ENCODE assay signal across 10 mouse cellular contexts in genomic region chr2:174871844-174872243, GRCm38 (mm10).
DNase-seq lines count a peak whose midpoint lies in the region; ATAC-seq and TF ChIP-seq lines count a peak whose summit lies in the region.
"Had no signal": no experiment of that assay in that cellular context is flagged by ENCODE, and none has a peak within 500 bp of the region (broad histone marks: within the 10 kb centered on the region; RNA-seq: fewer than 3 reads in every experiment).

No protein-coding gene starts in this region.

- no peak for TF ChIP-seq POLR2A in bone marrow, adult 2 months (IDR thresholded peaks at IDR 0.05; ENCODE audit: borderline replicate concordance, control insufficient read depth, low read depth, low read length)

- no peaks in the 10 kb centered on the region for H3K9me3 ChIP-seq in intestine, embryonic 14.5 days (ENCODE audit: control insufficient read depth, low read length)
- H3K9me3 ChIP-seq in intestine, postnatal 0 days (ENCODE audit: control insufficient read depth): no peaks in the 10 kb centered on the region
- no peaks in the 10 kb centered on the region for H3K9me3 ChIP-seq in forebrain, embryonic 12.5 days
- no peaks in the 10 kb centered on the region for H3K9me3 ChIP-seq in limb, embryonic 11.5 days (ENCODE audit: control insufficient read depth, low read length)

- H3K27ac ChIP-seq in intestine, embryonic 14.5 days (ENCODE audit: low read depth): peak overlapping the region; percentile 39; the same call in 1 of the 2 replicates
- no peak overlapping the region for H3K27ac ChIP-seq in intestine, postnatal 0 days (ENCODE audit: low read depth, low read length)
- peak overlapping the region; percentile 69 for H3K27ac ChIP-seq in bone marrow, adult 2 months (ENCODE audit: control insufficient read depth, insufficient read depth, low read depth, low read length, poor library complexity)
- no peak overlapping the region for H3K27ac ChIP-seq in forebrain, embryonic 12.5 days
- H3K27ac ChIP-seq in limb, embryonic 11.5 days (replicated peaks; ENCODE audit: low read depth, low read length): no peak overlapping the region

- DNase-seq in intestine, embryonic 14.5 days (ENCODE audit: low spot score): no peak
- no peak for DNase-seq in limb, embryonic 11.5 days (ENCODE audit: low spot score)
- DNase-seq in cerebellum, adult 9-10 months: no peak
- no peak for DNase-seq in gastrocnemius, postnatal 14 days
- DNase-seq: right cerebral cortex, postnatal 25 days had no signal

- ATAC-seq in intestine, embryonic 14.5 days (replicated peaks; ENCODE audit: low FRiP score, low TSS enrichment, low read depth): 0 out of 2 replicates have a peak, but pooled peaks have one; percentile 44
- ATAC-seq in intestine, postnatal 0 days: no peak
- ATAC-seq in forebrain, embryonic 12.5 days (ENCODE audit: low FRiP score): 0 out of 2 replicates have a peak, but pooled peaks have one; percentile 33
- 0 out of 2 replicates have a peak, but pooled peaks have one; percentile 38 for ATAC-seq in limb, embryonic 11.5 days (ENCODE audit: insufficient number of reproducible peaks, low FRiP score, low TSS enrichment, low read depth)
- ATAC-seq: inflammation-experienced regulatory T-cells, adult 6 months had no signal

- H3K4me3 ChIP-seq in intestine, embryonic 14.5 days (ENCODE audit: low read depth, low read length): no peak overlapping the region
- H3K4me3 ChIP-seq in intestine, postnatal 0 days (ENCODE audit: low read depth, low read length): no peak overlapping the region
- H3K4me3 ChIP-seq in bone marrow, adult 2 months (replicated peaks; ENCODE audit: control insufficient read depth, low read depth, low read length): no peak overlapping the region
- H3K4me3 ChIP-seq in forebrain, embryonic 12.5 days (replicated peaks): no peak overlapping the region
- no peak overlapping the region for H3K4me3 ChIP-seq in limb, embryonic 11.5 days (ENCODE audit: low read depth, low read length)

- H3K4me1 ChIP-seq in intestine, embryonic 14.5 days (replicated peaks; ENCODE audit: control insufficient read depth, insufficient read depth, low read length): peaks cover 10% of the 10 kb centered on the region; the same call in 1 of the 2 replicates
- no peaks in the 10 kb centered on the region for H3K4me1 ChIP-seq in intestine, postnatal 0 days (replicated peaks; ENCODE audit: control insufficient read depth, insufficient read depth, low read length)
- H3K4me1 ChIP-seq in bone marrow, adult 2 months (ENCODE audit: control insufficient read depth, insufficient read depth, low read length): peaks cover 4% of the 10 kb centered on the region
- H3K4me1 ChIP-seq in forebrain, embryonic 12.5 days: peaks cover 11% of the 10 kb centered on the region
- H3K4me1 ChIP-seq in limb, embryonic 11.5 days (ENCODE audit: control insufficient read depth, insufficient read depth, low read length): peaks cover 22% of the 10 kb centered on the region

- TF ChIP-seq CTCF in intestine, postnatal 0 days (IDR thresholded peaks at IDR 0.05; ENCODE audit: low read depth): no peak
- no peak for TF ChIP-seq CTCF in bone marrow, adult 2 months (IDR thresholded peaks at IDR 0.05; ENCODE audit: control insufficient read depth, insufficient read depth, low read length)

- no peak overlapping the region for H3K9ac ChIP-seq in intestine, embryonic 14.5 days (ENCODE audit: low read length)
- no peak overlapping the region for H3K9ac ChIP-seq in intestine, postnatal 0 days (ENCODE audit: low read depth, low read length)
- H3K9ac ChIP-seq in forebrain, embryonic 12.5 days: no peak overlapping the region
- no peak overlapping the region for H3K9ac ChIP-seq in limb, embryonic 11.5 days (ENCODE audit: low read length)

- H3K4me2 ChIP-seq in intestine, embryonic 14.5 days (ENCODE audit: low read length): no peak overlapping the region
- H3K4me2 ChIP-seq in intestine, postnatal 0 days (replicated peaks; ENCODE audit: low read depth): no peak overlapping the region
- H3K4me2 ChIP-seq in forebrain, embryonic 12.5 days: no peak overlapping the region
- no peak overlapping the region for H3K4me2 ChIP-seq in limb, embryonic 11.5 days (ENCODE audit: low read depth, severe bottlenecking)

- 55% methylated on average over 3 of the region's 3 CpGs for WGBS in intestine, embryonic 14.5 days
- WGBS in intestine, postnatal 0 days: 67% methylated on average over 3 of the region's 3 CpGs
- 71% methylated on average over 3 of the region's 3 CpGs for WGBS in bone marrow, adult 2 months
- WGBS in forebrain, embryonic 12.5 days: 58% methylated on average over 3 of the region's 3 CpGs
- WGBS in limb, embryonic 11.5 days: 29% methylated on average over 3 of the region's 3 CpGs

- intact Hi-C loops in gastrocnemius, postnatal 14 days (cut with DNase I; ENCODE audit: low total_unique reads): no loop called here

- H3K36me3 ChIP-seq in intestine, embryonic 14.5 days (ENCODE audit: control insufficient read depth, insufficient read depth, low read length): no peaks in the 10 kb centered on the region
- H3K36me3 ChIP-seq in intestine, postnatal 0 days (ENCODE audit: control insufficient read depth, insufficient read depth): no peaks in the 10 kb centered on the region
- no peaks in the 10 kb centered on the region for H3K36me3 ChIP-seq in forebrain, embryonic 12.5 days (replicated peaks)
- no peaks in the 10 kb centered on the region for H3K36me3 ChIP-seq in limb, embryonic 11.5 days (ENCODE audit: control insufficient read depth, insufficient read depth, low read length)

- H3K27me3 ChIP-seq in intestine, embryonic 14.5 days (replicated peaks; ENCODE audit: control insufficient read depth, insufficient read depth, low read length): no peaks in the 10 kb centered on the region
- no peaks in the 10 kb centered on the region for H3K27me3 ChIP-seq in intestine, postnatal 0 days (replicated peaks; ENCODE audit: control insufficient read depth, insufficient read depth, low read length)
- H3K27me3 ChIP-seq in forebrain, embryonic 12.5 days: no peaks in the 10 kb centered on the region
- no peaks in the 10 kb centered on the region for H3K27me3 ChIP-seq in limb, embryonic 11.5 days (ENCODE audit: control insufficient read depth, insufficient read depth, low read length)
- H3K27me3 ChIP-seq: CH12.LX had no signal

Comparison
In these comparisons a context has a peak if more than half of its experiments do, and no peak if none do; other contexts are left out.
1. H3K27ac ChIP-seq: peak in intestine, embryonic 14.5 days (single experiment) and bone marrow, adult 2 months (single experiment); none in intestine, postnatal 0 days (single experiment), forebrain, embryonic 12.5 days (single experiment) and limb, embryonic 11.5 days (single experiment).